Mouse (Mus musculus) neural tube, embryonic 11.5 days (tissue): ENCODE results near the gene Btc. TPM values are rescaled to one million over a fixed set of nuclear protein-coding genes. Genes with fewer than 3 reads are reported as not detected.
A peak's percentile ranks its signal among the peaks of the same experiment; 100 is the strongest.

ENCODE experiments used
- ATAC-seq: fragments of 200-750 bp; cut with Nextera tagmentation; 2 replicates; pipeline ENCODE4 v1.8.0; 2017; ENCODE audit warnings: moderate number of reproducible peaks, mild to moderate bottlenecking, moderate TSS enrichment, moderate library complexity; ENCODE audit not compliant: insufficient read depth, low FRiP score, low TSS enrichment
- DNase-seq: peaks from one replicate; pipeline ENCODE4 v3.0.0-alpha.2; 2015; ENCODE audit warnings: low spot score
- H3K27ac ChIP-seq: fragments of 300-500 bp; sonication (generic); 2 replicates; pipeline ENCODE4 v1.5.1; 2014; ENCODE audit warnings: low read depth, mild to moderate bottlenecking, low read length
- H3K27me3 ChIP-seq: fragments of 300-500 bp; sonication (generic); 2 replicates; pipeline ENCODE4 v1.6.1; 2014; ENCODE audit warnings: mild to moderate bottlenecking, low read length, mixed read lengths; ENCODE audit not compliant: control insufficient read depth, insufficient read depth
- H3K36me3 ChIP-seq: fragments of 300-500 bp; sonication (generic); 2 replicates; pipeline ENCODE4 v1.6.1; 2014; ENCODE audit warnings: mild to moderate bottlenecking, low read length, moderate library complexity, mixed read lengths; ENCODE audit not compliant: control insufficient read depth, insufficient read depth
- H3K4me1 ChIP-seq: fragments of 300-500 bp; sonication (generic); 2 replicates; pipeline ENCODE4 v1.6.1; 2014; ENCODE audit warnings: low read length, mixed read lengths; ENCODE audit not compliant: control insufficient read depth, insufficient read depth
- H3K4me2 ChIP-seq: fragments of 300-500 bp; sonication (generic); 2 replicates; pipeline ENCODE4 v1.6.1; 2014; ENCODE audit warnings: low read depth, mild to moderate bottlenecking, moderate library complexity
- H3K4me3 ChIP-seq: fragments of 300-500 bp; sonication (generic); 2 replicates; pipeline ENCODE4 v1.5.1; 2014; ENCODE audit warnings: low read depth, low read length
- H3K9ac ChIP-seq: fragments of 300-500 bp; sonication (generic); 2 replicates; pipeline ENCODE4 v1.6.1; 2014; ENCODE audit warnings: mild to moderate bottlenecking, low read length
- H3K9me3 ChIP-seq: fragments of 300-500 bp; sonication (generic); 2 replicates; pipeline ENCODE4 v1.6.1; 2016; ENCODE audit warnings: low read length; ENCODE audit not compliant: control insufficient read depth
- WGBS: fragments of 180-500 bp; shearing (Covaris S2); extraction: QIAGEN DNeasy Blood & Tissue Kit; methylation state at CpG from one replicate; pipeline ENCODE4 v1.1.7; 2014; 5-methylcytosine and 5-hydroxymethylcytosine counted together
- polyA plus RNA-seq: library from polyadenylated mRNA; unstranded; fragments of >200 nt; fragmentation: Nextera tagmentation; extraction: Ambion mirVana; gene quantifications from 2 replicates; pipeline ENCODE4 v1.2.1, GENCODE M21; 2014

Gene Btc
- polyA plus RNA-seq, 1 experiment from 2014 or later, result 0.23 TPM

DNA sequence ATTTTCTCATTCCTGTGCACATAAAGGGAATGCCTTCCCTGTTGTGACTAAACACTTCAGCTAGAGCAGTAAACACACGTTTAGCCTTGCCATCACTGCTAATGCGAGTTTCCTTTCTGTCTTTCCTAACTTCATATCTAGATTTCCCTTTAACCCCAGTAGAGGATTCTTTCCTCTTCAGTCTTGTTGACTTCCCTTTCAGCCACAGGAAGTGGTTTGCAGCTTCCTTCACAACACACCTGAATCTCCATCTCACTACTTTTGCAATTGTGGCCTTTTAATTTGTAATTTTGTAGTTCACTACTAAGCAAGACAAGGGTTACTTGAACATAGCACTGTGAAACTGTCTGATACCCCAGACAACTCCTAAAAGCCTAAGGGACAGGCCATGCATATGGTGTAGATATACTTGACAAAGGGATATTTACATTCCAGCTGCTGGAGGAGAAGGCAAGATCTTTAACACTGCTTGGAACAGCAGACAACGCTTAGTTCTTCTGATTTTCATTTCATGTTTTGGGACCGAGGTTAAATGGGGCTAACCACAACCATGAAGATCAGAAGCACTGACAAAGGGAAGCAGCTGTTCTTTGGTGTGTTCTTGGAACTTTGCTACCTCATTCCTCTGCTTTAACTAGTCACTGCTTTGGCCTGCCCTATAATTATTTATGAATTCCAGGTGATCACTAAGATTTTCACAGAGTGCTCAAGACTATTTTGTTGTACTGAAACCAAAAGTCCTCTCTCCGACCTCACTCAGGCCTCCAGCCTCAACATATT, 60.6 kb downstream of the Btc start:
- Histone ChIP-seq H3K4me1 (no peaks in the 10 kb centered on the region), H3K9ac (no peak overlapping the region), H3K9me3 (no peaks in the 10 kb centered on the region), H3K36me3 (no peaks in the 10 kb centered on the region), H3K4me3 (no peak overlapping the region), H3K4me2 (no peak overlapping the region), H3K27me3 (no peaks in the 10 kb centered on the region), H3K27ac (no peak overlapping the region)
- no peak for ATAC-seq
- DNase-seq, result no peak
- 86% methylated on average over 5 of the region's 5 CpGs for WGBS

DNA sequence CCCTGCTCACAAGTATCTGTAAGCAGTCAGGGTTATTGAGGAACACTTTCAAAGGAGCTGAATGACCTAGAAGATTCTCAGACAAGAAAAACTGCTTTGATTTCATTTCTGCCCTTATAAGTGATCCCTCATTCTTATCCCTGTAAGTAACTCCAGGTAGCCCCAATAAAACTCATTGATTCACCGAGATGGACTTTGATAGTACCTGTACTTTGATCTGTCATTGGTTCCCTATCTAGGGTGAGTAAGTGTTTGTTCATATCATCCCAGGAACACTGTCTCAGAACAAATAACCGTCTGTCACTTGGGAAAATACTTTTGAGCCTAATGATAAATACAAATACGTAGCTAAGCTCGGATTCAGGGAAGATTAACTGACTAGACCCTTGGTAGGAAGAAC, 68.6 kb downstream of the Btc start:
- no peak for DNase-seq

GRCm38 (mm10) chr5:91332079-91332865, 70.5 kb downstream of the Btc start:
- DNase-seq (no peak), ATAC-seq (no peak; the same call in 1 of the 2 replicates)
- no peak overlapping the region for H3K4me2 ChIP-seq
- H3K27ac ChIP-seq, result no peak overlapping the region
- 61% methylated on average over 4 of the region's 4 CpGs for WGBS
- no peaks in the 10 kb centered on the region for H3K36me3 ChIP-seq
- no peaks in the 10 kb centered on the region for H3K9me3 ChIP-seq
- no peaks in the 10 kb centered on the region for H3K4me1 ChIP-seq
- no peak overlapping the region for H3K9ac ChIP-seq
- no peaks in the 10 kb centered on the region for H3K27me3 ChIP-seq
- no peak overlapping the region for H3K4me3 ChIP-seq

More for the DNA sequence above, 68.6 kb downstream of the Btc start:
- Histone ChIP-seq H3K27ac (no peak overlapping the region), H3K9me3 (no peaks in the 10 kb centered on the region), H3K4me3 (no peak overlapping the region), H3K9ac (no peak overlapping the region), H3K4me1 (no peaks in the 10 kb centered on the region), H3K27me3 (no peaks in the 10 kb centered on the region), H3K36me3 (no peaks in the 10 kb centered on the region), H3K4me2 (no peak overlapping the region)
- 88% methylated on average over 4 of the region's 4 CpGs for WGBS
- no peak for ATAC-seq

DNA sequence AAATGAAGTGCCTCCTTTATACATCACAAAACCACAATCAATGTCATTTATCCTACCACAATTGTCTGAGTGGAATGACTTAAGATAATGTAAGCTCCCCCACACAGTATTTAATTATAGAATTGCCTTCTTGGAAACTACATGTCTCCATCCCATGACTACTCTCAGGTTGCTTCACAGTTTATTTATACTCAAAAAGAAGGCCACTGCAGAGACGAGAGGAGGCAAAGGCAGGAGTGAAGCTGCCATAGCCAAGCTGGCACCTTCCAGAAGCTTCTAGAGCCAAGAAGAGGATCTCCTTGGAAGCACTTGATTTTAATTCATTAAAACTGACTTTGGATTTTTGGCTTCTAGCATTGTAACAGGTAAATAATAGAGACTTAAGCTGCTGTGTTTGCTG, 81.0 kb downstream of the Btc start:
- H3K4me3 ChIP-seq, result no peak overlapping the region
- no peaks in the 10 kb centered on the region for H3K4me1 ChIP-seq
- 88% methylated on average over 1 of the region's 1 CpGs for WGBS
- no peak overlapping the region for H3K27ac ChIP-seq
- no peak overlapping the region for H3K9ac ChIP-seq
- no peaks in the 10 kb centered on the region for H3K27me3 ChIP-seq
- no peak for ATAC-seq
- H3K9me3 ChIP-seq, result no peaks in the 10 kb centered on the region
- H3K4me2 ChIP-seq, result no peak overlapping the region
- no peak for DNase-seq
- H3K36me3 ChIP-seq, result no peaks in the 10 kb centered on the region

DNA sequence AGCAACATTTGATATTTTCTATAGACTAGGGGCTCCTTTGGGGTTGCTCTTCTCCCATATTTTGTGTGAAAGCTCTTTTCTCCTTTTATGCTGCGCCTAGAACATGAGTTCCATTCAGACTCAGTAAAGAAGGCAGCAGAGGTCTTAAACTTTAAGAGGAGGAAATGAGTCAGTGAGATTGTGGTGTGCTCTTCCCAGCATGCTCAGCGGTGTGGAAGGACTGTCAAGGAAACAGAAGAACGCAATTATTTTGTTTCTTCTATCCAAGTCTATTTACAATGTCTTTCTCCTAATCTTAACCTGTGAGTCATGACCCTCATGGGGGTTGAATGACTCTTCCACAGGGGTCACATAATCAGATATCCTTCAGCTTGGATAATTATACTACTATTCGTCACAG, 82.4 kb downstream of the Btc start:
- no peak for DNase-seq
- H3K9me3 ChIP-seq, result no peaks in the 10 kb centered on the region
- 86% methylated on average over 4 of the region's 4 CpGs for whole genome bisulfite sequencing
- H3K4me2 ChIP-seq, result no peak overlapping the region
- H3K9ac ChIP-seq, result no peak overlapping the region
- no peak overlapping the region for H3K27ac ChIP-seq
- no peaks in the 10 kb centered on the region for H3K27me3 ChIP-seq
- no peaks in the 10 kb centered on the region for H3K4me1 ChIP-seq
- H3K36me3 ChIP-seq, result no peaks in the 10 kb centered on the region
- no peak for ATAC-seq
- no peak overlapping the region for H3K4me3 ChIP-seq

- 88% methylated on average over 4 of the region's 4 CpGs for WGBS
Measured at GRCm38 (mm10) chr5:91313971-91314370, 88.8 kb downstream of the Btc start.

DNA sequence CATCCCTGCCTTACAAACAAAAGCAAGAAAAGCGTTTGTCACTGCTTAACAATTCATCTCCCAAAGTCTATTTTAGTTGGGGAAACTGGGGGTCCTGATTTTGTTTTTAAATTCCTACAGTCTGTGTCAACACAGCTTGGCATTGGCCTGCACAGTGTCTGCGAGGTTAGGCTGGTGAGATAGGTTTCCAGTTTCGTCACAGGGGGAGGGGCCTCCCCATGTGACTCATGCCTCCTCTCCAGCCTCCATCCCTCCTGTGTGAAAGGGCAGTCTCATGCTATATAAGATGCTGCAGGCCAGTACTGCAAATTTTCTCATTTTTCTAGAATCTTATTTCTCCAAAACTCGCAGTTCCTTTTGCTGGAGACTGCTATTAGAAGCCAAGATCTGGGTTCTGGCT, 91.0 kb downstream of the Btc start:
- H3K27ac ChIP-seq, result no peak overlapping the region
- H3K9me3 ChIP-seq, result no peaks in the 10 kb centered on the region
- no peak overlapping the region for H3K9ac ChIP-seq
- H3K27me3 ChIP-seq, result no peaks in the 10 kb centered on the region
- DNase-seq (no peak), ATAC-seq (no peak)
- H3K4me3 ChIP-seq, result no peak overlapping the region
- no peak overlapping the region for H3K4me2 ChIP-seq
- H3K36me3 ChIP-seq, result no peaks in the 10 kb centered on the region
- no peaks in the 10 kb centered on the region for H3K4me1 ChIP-seq
- WGBS, result 49% methylated on average over 4 of the region's 4 CpGs

More at GRCm38 (mm10) chr5:91313971-91314370, 88.8 kb downstream of the Btc start:
- no peaks in the 10 kb centered on the region for H3K36me3 ChIP-seq
- DNase-seq (no peak), ATAC-seq (no peak)
- no peak overlapping the region for H3K4me2 ChIP-seq
- H3K27me3 ChIP-seq, result no peaks in the 10 kb centered on the region
- no peak overlapping the region for H3K27ac ChIP-seq
- no peak overlapping the region for H3K4me3 ChIP-seq
- no peaks in the 10 kb centered on the region for H3K4me1 ChIP-seq
- no peaks in the 10 kb centered on the region for H3K9me3 ChIP-seq
- H3K9ac ChIP-seq, result no peak overlapping the region

- no peak overlapping the region for H3K9ac ChIP-seq
- H3K36me3 ChIP-seq, result no peaks in the 10 kb centered on the region
- DNase-seq, result no peak
- H3K4me2 ChIP-seq, result no peak overlapping the region
- H3K9me3 ChIP-seq, result no peaks in the 10 kb centered on the region
- no peak for ATAC-seq
- 85% methylated on average over 7 of the region's 7 CpGs for WGBS
- no peak overlapping the region for H3K4me3 ChIP-seq
- H3K27ac ChIP-seq, result no peak overlapping the region
- no peaks in the 10 kb centered on the region for H3K27me3 ChIP-seq
- H3K4me1 ChIP-seq, result no peaks in the 10 kb centered on the region
Measured at GRCm38 (mm10) chr5:91308576-91308975, 94.2 kb downstream of the Btc start.

- no peaks in the 10 kb centered on the region for H3K4me1 ChIP-seq
- no peaks in the 10 kb centered on the region for H3K27me3 ChIP-seq
- no peaks in the 10 kb centered on the region for H3K36me3 ChIP-seq
- no peak overlapping the region for H3K9ac ChIP-seq
- peak; percentile 51; the same call in 1 of the 2 replicates for ATAC-seq
- H3K27ac ChIP-seq, result no peak overlapping the region
- H3K4me3 ChIP-seq, result no peak overlapping the region
- no peak overlapping the region for H3K4me2 ChIP-seq
- no peaks in the 10 kb centered on the region for H3K9me3 ChIP-seq
- DNase-seq, result no peak
- WGBS, result 21% methylated on average over 1 of the region's 1 CpGs
Measured at GRCm38 (mm10) chr5:91307907-91308306, 94.9 kb downstream of the Btc start.
